9 mouse cellular contexts compared by ENCODE assay signal in the genomic region with DNA sequence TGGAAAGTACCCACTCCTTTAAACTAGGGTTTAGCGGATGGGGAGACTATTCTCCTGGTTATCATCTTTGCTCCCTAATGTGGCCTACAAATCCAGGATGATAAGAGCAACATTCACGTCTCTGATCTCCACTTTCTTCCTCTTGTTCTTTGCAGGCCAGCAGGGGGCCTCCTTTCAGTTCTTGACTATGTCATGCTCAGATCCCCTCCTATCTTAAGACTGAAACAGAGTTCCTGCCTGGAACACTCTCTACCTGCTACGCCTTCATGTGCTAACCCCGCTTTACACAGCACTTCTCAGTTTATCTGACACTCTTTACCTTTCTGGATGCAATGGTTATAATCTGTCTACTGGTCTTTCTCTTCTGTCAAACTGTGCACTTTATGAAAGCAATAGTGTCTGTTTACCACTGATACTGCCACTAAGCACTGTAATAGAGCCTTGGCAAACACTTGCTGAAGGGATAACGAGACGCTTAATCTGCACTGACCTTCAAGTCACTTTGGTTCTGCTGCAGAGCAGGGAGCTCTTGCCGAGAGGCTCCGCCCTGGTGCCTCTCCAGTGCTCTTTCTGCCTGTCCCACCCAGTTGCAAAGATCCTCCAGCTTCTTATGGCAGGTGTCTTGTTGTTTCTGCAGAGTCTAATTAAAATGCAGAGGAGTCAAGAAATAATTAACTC.
DNase-seq lines count a peak whose midpoint lies in the region; ATAC-seq lines count a peak whose summit lies in the region.
"Had no signal": no experiment of that assay in that cellular context is flagged by ENCODE, and none has a peak within 500 bp of the region (broad histone marks: within the 10 kb centered on the region; RNA-seq: fewer than 3 reads in every experiment).

No protein-coding gene starts in this region.

- no peak overlapping the region for H3K4me2 ChIP-seq in hindbrain, embryonic 11.5 days (replicated peaks; ENCODE audit: low read depth, low read length)

- no peak overlapping the region for H3K27ac ChIP-seq in hindbrain, embryonic 11.5 days (ENCODE audit: low read depth, low read length)
- H3K27ac ChIP-seq in hindbrain, embryonic 10.5 days = no peak overlapping the region
- H3K27ac ChIP-seq: midbrain, embryonic 10.5 days had no signal

- 85% methylated on average over 8 of the region's 8 CpGs for WGBS in hindbrain, embryonic 11.5 days
- WGBS in hindbrain, embryonic 10.5 days = 84% methylated on average over 8 of the region's 8 CpGs

- peak; percentile 32 for DNase-seq in hindbrain, embryonic 11.5 days (ENCODE audit: low spot score)
- no peak for DNase-seq in hindbrain, embryonic 10.5 days (ENCODE audit: low spot score)
- DNase-seq in 3T3-L1 (ENCODE audit: low read depth, low spot score) = peak; percentile 35
- peak; percentile 48 for DNase-seq in NIH3T3 (ENCODE audit: low read depth)
- DNase-seq in kidney, postnatal 25 days = peak; percentile 46 to 47
- no peak for DNase-seq in right cerebral cortex, adult 18-20 months
- DNase-seq in cerebellum, adult 9-10 months = no peak

- H3K4me3 ChIP-seq in hindbrain, embryonic 11.5 days (ENCODE audit: low read depth, low read length) = no peak overlapping the region
- no peak overlapping the region for H3K4me3 ChIP-seq in hindbrain, embryonic 10.5 days
- H3K4me3 ChIP-seq: midbrain, embryonic 10.5 days had no signal

- no peaks in the 10 kb centered on the region for H3K4me1 ChIP-seq in hindbrain, embryonic 11.5 days (replicated peaks; ENCODE audit: control insufficient read depth, insufficient read depth, low read length)
- H3K4me1 ChIP-seq in hindbrain, embryonic 10.5 days (replicated peaks) = no peaks in the 10 kb centered on the region
- H3K4me1 ChIP-seq: midbrain, embryonic 10.5 days had no signal

- H3K9me3 ChIP-seq in hindbrain, embryonic 11.5 days (ENCODE audit: control insufficient read depth, low read length) = no peaks in the 10 kb centered on the region
- H3K9me3 ChIP-seq in hindbrain, embryonic 10.5 days = no peaks in the 10 kb centered on the region
- H3K9me3 ChIP-seq: midbrain, embryonic 10.5 days had no signal

- peaks cover 8% of the 10 kb centered on the region; the same call in 1 of the 2 replicates for H3K36me3 ChIP-seq in hindbrain, embryonic 11.5 days (ENCODE audit: control insufficient read depth, insufficient read depth, low read length)
- H3K36me3 ChIP-seq in hindbrain, embryonic 10.5 days = peaks cover 97% of the 10 kb centered on the region

- ATAC-seq in hindbrain, embryonic 11.5 days (ENCODE audit: low FRiP score) = no peak
- no peak for ATAC-seq in granulocyte monocyte progenitor cell, adult 5-6 weeks (replicated peaks; ENCODE audit: poor library complexity, severe bottlenecking)

- no peaks in the 10 kb centered on the region for H3K27me3 ChIP-seq in hindbrain, embryonic 11.5 days (ENCODE audit: control insufficient read depth, insufficient read depth, low read length)
- H3K27me3 ChIP-seq in hindbrain, embryonic 10.5 days (ENCODE audit: insufficient read depth, poor library complexity, severe bottlenecking) = no peaks in the 10 kb centered on the region

- H3K9ac ChIP-seq in hindbrain, embryonic 11.5 days (ENCODE audit: low read depth, low read length) = no peak overlapping the region

Comparison
In these comparisons a context has a peak if more than half of its experiments do, and no peak if none do; other contexts are left out.
1. DNase-seq: peak in hindbrain, embryonic 11.5 days (single experiment), 3T3-L1 (single experiment), NIH3T3 (single experiment) and kidney, postnatal 25 days (2 of 2); none in hindbrain, embryonic 10.5 days (single experiment), right cerebral cortex, adult 18-20 months (single experiment) and cerebellum, adult 9-10 months (single experiment).